Mouse (Mus musculus): ENCODE measurements at regions not wholly inside any gene's neighbourhood (a gene's known extent, or its start where the extent isn't known, plus 50 kb on each side); places are given as distances from the start of the nearest gene placed in this dataset.

- no peak for ATAC-seq (ENCODE audit: low TSS enrichment)
Observed at GRCm38 (mm10) chr15:88370366-88370765, 229.7 kb upstream of the Zdhhc25 start.

- ATAC-seq (ENCODE audit: low TSS enrichment): peak; percentile 38; the same call in 1 of the 2 replicates
Observed at GRCm38 (mm10) chr15:88372039-88372438, 228.1 kb upstream of the Zdhhc25 start.

GRCm38 (mm10) chr15:88373923-88374322 is 226.2 kb upstream of the Zdhhc25 start:
- ATAC-seq (ENCODE audit: low TSS enrichment): no peak

GRCm38 (mm10) chr15:88379342-88379741 is 220.8 kb upstream of the Zdhhc25 start:
- no peak for ATAC-seq (ENCODE audit: low TSS enrichment)

- no peak for ATAC-seq (ENCODE audit: low TSS enrichment)
Observed at GRCm38 (mm10) chr15:88379951-88380623, 220.0 kb upstream of the Zdhhc25 start.

- no peak for ATAC-seq (ENCODE audit: low TSS enrichment)
Observed at GRCm38 (mm10) chr15:88381419-88381818, 218.7 kb upstream of the Zdhhc25 start.

DNA sequence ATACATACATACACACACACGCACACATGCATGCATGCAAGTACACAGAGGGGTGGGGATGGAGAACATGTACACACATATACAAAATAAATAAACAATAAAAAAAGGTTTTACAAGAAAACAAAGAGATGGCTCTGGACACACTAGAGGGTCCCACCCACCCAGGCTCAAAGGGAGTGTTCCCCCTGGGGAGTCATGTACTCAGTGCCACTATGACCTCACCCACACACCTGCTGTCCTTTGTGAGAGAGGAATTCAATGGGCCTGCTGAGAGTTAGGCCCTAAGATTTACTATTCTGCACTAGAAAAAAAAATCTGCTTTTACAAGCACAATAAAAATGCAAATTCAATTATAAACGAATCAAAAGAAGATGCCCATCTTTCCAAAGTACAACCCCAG is 214.2 kb upstream of the Zdhhc25 start:
- ATAC-seq (ENCODE audit: low TSS enrichment): no peak

GRCm38 (mm10) chr15:88386711-88387110 is 213.4 kb upstream of the Zdhhc25 start:
- ATAC-seq (ENCODE audit: low TSS enrichment): no peak

DNA sequence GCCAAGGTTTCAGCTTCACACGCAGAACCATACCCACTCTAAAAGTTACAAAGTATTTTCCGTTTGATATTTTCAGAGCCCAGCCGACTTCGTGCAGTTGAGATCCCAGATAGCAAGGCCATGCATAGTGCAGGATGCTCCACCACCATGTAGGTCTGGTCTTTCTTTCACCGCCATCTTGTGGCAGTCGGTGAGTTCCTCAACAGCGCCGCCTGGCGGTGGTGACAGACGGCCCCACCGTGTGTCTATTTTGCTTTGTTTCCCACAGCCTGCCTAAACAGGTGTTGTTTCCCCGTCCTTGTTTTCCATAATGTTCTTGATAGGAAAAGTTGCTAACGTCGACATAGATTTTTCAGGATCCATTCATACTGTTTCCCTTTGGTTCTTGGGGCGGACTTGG is 208.3 kb upstream of the Zdhhc25 start:
- ATAC-seq (ENCODE audit: low TSS enrichment): no peak

- peak; percentile 59; the same call in 1 of the 2 replicates for ATAC-seq (ENCODE audit: low TSS enrichment)
Observed at GRCm38 (mm10) chr15:88399064-88399463, 201.0 kb upstream of the Zdhhc25 start.

GRCm38 (mm10) chr15:88399989-88400388 is 200.1 kb upstream of the Zdhhc25 start:
- ATAC-seq (ENCODE audit: low TSS enrichment): no peak

- ATAC-seq (ENCODE audit: low TSS enrichment): no peak
Observed at GRCm38 (mm10) chr15:88400787-88401186, 199.3 kb upstream of the Zdhhc25 start.

GRCm38 (mm10) chr15:88408461-88409379 is 191.4 kb upstream of the Zdhhc25 start:
- peak; percentile 62 for ATAC-seq (ENCODE audit: low TSS enrichment)

- no peak for ATAC-seq (ENCODE audit: low TSS enrichment)
Observed at GRCm38 (mm10) chr15:88414206-88414605, 185.9 kb upstream of the Zdhhc25 start.

DNA sequence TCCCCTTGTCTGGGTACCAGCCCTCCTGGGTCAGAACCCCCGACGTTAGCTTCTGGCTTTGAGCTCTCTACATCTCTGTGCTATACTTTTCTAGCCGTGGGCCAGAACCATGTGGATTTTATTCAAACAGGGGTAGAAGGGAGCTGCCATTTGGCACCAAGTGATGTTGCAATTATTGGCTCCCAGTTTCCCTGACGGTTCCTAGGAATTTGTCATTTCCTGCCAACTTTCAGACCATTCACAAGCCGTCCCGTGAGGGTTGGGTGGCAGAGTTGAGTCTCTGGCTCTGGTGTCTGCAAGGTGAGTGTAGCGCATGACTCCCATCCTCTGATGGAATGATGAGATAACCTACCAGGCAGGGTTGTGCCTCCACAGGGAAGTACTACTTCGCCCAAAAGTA is 181.2 kb upstream of the Zdhhc25 start:
- ATAC-seq (ENCODE audit: low TSS enrichment): no peak

- ATAC-seq (ENCODE audit: low TSS enrichment): no peak
Observed at GRCm38 (mm10) chr15:88428441-88428840, 171.7 kb upstream of the Zdhhc25 start.

DNA sequence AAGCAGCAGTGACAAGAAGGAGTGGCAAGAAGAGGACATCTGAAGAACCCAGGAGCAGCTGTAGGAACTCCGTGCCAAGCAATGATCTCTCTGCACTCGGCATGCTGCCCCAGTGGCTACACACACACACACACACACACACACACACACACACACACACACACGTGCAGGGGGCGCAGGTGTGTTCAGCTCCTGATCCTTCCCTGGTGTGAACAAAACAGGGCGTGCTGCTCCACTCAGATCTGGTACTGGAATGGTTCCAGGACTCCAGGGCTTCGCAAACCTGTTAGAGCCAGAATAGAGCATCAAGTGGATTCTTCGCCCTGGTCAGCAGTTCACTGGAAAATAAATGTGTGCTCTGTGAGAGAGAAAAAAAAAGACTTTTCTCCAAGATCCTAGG is 169.2 kb upstream of the Zdhhc25 start:
- ATAC-seq (ENCODE audit: low TSS enrichment): no peak

- ATAC-seq (ENCODE audit: low TSS enrichment): no peak
Observed at GRCm38 (mm10) chr15:88448272-88448671, 151.8 kb upstream of the Zdhhc25 start.

DNA sequence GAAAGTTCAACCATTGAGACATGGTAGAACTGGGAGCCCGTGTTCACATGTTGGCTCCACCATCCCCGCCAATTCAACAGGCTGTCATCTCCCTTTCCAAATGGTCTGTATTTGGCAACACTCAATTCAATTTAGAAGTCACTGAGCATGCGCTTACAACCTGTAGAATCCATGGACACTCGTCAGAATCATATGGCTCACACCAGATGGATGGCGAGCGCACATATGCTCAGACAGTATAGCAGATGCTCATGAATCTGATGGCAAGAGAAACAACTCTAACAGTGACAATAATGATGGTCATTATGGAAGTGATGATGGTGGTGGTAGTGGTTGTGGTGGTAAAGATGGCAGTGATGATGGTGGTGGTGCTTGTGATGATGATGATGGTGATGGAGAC is 148.9 kb upstream of the Zdhhc25 start:
- no peak for ATAC-seq (ENCODE audit: low TSS enrichment)

- ATAC-seq (ENCODE audit: low TSS enrichment): 0 out of 2 replicates have a peak, but pooled peaks have one; percentile 31
Observed at GRCm38 (mm10) chr15:88468107-88468506, 132.0 kb upstream of the Zdhhc25 start.

DNA sequence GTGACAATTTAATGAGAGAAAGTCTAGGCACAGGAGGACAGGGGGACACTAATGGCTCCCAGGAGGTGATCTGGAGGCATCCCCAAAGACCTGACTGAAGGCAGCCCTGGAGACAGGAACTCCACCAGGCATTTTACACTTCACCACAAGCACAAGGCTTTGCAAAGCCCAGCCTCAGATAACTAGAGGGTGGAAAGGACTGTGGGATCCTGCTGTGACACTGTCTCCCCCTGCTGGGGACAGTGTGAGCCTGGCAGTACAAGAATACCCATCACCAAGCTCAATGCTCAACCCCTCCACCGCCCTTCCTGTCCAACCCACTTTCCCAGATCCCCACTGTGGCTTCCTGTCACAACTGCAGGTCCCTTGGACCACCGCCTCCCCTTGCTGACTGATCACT is 131.3 kb upstream of the Zdhhc25 start:
- ATAC-seq (ENCODE audit: low TSS enrichment): peak; percentile 93

DNA sequence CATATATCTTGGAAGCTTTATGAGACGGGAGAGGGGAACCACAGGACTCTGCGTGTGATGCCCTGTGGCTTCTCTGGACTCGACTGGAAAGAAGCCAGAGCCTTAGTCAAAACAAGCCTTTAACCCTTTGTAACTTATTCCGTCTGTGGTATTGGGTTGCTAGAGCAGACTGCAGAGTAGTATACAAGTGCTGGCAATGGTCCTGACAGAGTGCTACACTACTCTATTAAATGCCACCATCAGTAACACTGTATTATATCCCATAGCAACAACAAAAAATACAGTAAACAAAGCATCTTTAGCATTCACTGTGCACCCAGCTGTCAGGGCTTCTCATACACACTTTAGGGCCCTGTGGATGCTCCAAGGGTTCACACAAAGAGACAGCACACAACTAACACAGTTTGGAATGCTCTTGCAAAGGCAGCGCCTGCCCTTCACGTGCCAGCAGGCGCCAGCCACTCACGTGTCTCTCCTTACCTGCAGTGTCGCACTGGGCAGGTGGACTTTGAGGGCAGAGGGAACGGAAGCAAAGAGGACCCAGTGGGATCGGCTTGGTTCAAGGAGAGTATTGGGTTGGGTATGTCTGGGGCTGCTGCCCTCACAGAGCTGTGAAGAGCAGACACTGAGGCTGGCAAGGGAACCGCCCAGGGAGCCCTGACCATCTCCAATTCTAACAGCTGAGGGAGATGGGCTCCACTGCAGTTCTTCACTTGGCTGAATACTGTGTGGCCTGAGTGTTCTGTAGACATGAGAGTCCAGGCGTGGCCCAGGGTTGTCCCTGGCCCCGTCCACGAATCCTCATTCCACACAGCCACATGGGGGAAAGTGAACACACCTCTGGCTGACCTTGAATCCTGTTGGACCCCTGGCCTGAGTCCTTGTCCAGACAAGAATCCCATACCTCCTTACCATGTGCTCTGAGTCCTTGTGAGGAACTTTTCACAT is 130.3 kb upstream of the Zdhhc25 start:
- no peak for ATAC-seq (ENCODE audit: low TSS enrichment)
